ENCODE assay signal across 38 mouse cellular contexts in the genomic region with DNA sequence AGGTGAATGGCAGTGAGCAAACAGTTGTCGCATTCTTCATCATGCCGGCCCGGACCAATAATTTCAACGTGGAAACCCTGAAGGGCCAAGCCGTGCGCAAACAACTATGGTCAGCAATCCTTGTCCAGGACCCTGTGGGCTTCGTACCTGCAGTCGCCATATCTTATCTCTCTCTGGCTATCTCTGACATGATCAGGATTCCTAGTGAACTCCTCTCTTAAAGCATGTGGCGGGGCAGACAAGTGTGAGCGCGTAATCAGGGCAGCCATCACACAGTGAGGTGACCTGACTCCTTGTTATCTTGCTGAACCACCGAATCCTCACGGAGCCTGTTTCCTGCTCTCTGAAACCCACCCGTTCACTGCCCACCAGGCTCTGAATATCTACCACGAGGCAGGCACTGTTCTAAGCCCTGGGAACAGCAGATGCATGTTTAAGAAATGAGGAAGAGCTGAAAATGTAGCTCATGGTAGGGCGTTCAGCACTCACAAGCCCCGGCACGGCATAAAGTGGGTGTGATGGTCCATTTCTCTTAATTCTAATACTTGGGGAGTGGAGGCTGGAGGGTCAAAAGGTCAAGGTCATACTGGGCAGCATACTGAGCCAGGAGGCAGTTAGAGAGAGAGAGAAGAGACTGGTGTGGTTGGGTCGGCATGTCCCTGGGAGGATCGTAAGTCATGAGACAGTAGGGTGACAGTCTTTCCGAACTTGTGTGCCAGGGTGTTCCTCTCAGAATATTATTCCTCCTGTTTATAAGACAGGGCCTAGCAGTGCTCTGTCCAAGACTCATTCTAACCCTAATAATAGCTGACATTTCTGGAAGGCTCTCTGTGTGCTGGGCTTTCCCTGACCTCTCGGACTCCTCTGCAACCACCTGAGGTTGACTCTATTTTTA. TPM values are rescaled to one million over a fixed set of nuclear protein-coding genes. Genes with fewer than 3 reads are reported as not detected.
DNase-seq lines count a peak whose midpoint lies in the region; ATAC-seq and TF ChIP-seq lines count a peak whose summit lies in the region.
"Had no signal": no experiment of that assay in that cellular context is flagged by ENCODE, and none has a peak within 500 bp of the region (broad histone marks: within the 10 kb centered on the region; RNA-seq: fewer than 3 reads in every experiment).

No protein-coding gene starts in this region.

- no peak overlapping the region for H3K4me3 ChIP-seq in heart, adult 2 months
- H3K4me3 ChIP-seq in heart, embryonic 12.5 days = no peak overlapping the region
- no peak overlapping the region for H3K4me3 ChIP-seq in MEL (ENCODE audit: control insufficient read depth in 1 of 2, insufficient read depth in 1 of 2, low read depth in 2 of 2, low read length in 2 of 2)
- H3K4me3 ChIP-seq in hindbrain, embryonic 10.5 days = no peak overlapping the region
- H3K4me3 ChIP-seq: embryonic facial prominence, embryonic 12.5 days; hindbrain, embryonic 12.5 days; intestine, embryonic 15.5 days; layer of hippocampus, adult 2 months; limb, embryonic 13.5 days; liver, embryonic 12.5 days had no signal

- peak overlapping the region; percentile 68 for H3K27ac ChIP-seq in heart, adult 2 months
- no peak overlapping the region for H3K27ac ChIP-seq in heart, embryonic 12.5 days (ENCODE audit: poor library complexity, severe bottlenecking)
- H3K27ac ChIP-seq in MEL (ENCODE audit: control insufficient read depth, low read depth, low read length) = no peak overlapping the region
- H3K27ac ChIP-seq in hindbrain, embryonic 10.5 days = no peak overlapping the region
- H3K27ac ChIP-seq: embryonic facial prominence, embryonic 12.5 days; hindbrain, embryonic 12.5 days; hindbrain, postnatal 0 days; intestine, embryonic 15.5 days; layer of hippocampus, adult 2 months; limb, embryonic 13.5 days; liver, embryonic 12.5 days; macrophage; stomach, postnatal 0 days had no signal

- no peak for ATAC-seq in heart, embryonic 12.5 days (ENCODE audit: insufficient number of reproducible peaks, low FRiP score)
- ATAC-seq: forebrain, embryonic 16.5 days; hindbrain, postnatal 0 days; intestine, embryonic 15.5 days; liver, embryonic 12.5 days; liver, postnatal 0 days; midbrain, embryonic 16.5 days had no signal

- 74% methylated on average over 22 of the region's 22 CpGs for WGBS in heart, adult 2 months
- 68% methylated on average over 22 of the region's 22 CpGs for WGBS in heart, embryonic 12.5 days
- 90% methylated on average over 22 of the region's 22 CpGs for WGBS in hindbrain, embryonic 10.5 days

- no peaks in the 10 kb centered on the region for H3K79me2 ChIP-seq in heart, adult 2 months (replicated peaks; ENCODE audit: control insufficient read depth, insufficient read depth, low read length)
- no peaks in the 10 kb centered on the region for H3K79me2 ChIP-seq in MEL (ENCODE audit: control insufficient read depth, insufficient read depth, low read length, poor library complexity)

- peak; percentile 76 for DNase-seq in gastrocnemius, adult 18-20 months (ENCODE audit: low spot score)
- DNase-seq in gastrocnemius, postnatal 36 days = no peak
- DNase-seq in heart, adult 2 months = no peak
- DNase-seq in MEL (ENCODE audit: low read depth, low spot score) = no peak
- DNase-seq in lung, adult 18-20 months = no peak
- DNase-seq in hindbrain, embryonic 10.5 days (ENCODE audit: low spot score) = no peak
- DNase-seq: adrenal gland, postnatal 14 days; cerebellum, adult 11 months; cerebellum, adult 9-11 months; embryo, embryonic 11 days; gastrocnemius, postnatal 10 days; heart, postnatal 10 days; kidney, adult 2 months; kidney, postnatal 36 days; liver, postnatal 0 days; lung, postnatal 10 days; right cerebral cortex, postnatal 25 days; thymus, adult 18-20 months; thymus, postnatal 25 days had no signal

- no peaks in the 10 kb centered on the region for H3K9me3 ChIP-seq in heart, embryonic 12.5 days (replicated peaks)
- H3K9me3 ChIP-seq in MEL (replicated peaks; ENCODE audit: insufficient read depth, low read length) = no peaks in the 10 kb centered on the region
- H3K9me3 ChIP-seq in hindbrain, embryonic 10.5 days = no peaks in the 10 kb centered on the region
- H3K9me3 ChIP-seq: embryonic facial prominence, embryonic 12.5 days; hindbrain, embryonic 12.5 days; intestine, embryonic 15.5 days; limb, embryonic 13.5 days; liver, embryonic 12.5 days had no signal

- 0 out of 2 replicates have a peak, but pooled peaks have one; percentile 11 for TF ChIP-seq POLR2A in heart, adult 2 months (IDR thresholded peaks at IDR 0.05; ENCODE audit: insufficient read depth, low read depth, low read length)
- no peak for TF ChIP-seq POLR2A in MEL (IDR thresholded peaks at IDR 0.05; ENCODE audit: control insufficient read depth in 1 of 2, insufficient read depth in 1 of 2, low read depth in 1 of 2, low read length in 2 of 2, poor library complexity in 1 of 2)

- TF ChIP-seq EP300 in heart, adult 2 months (IDR thresholded peaks at IDR 0.05; ENCODE audit: insufficient read depth, low read depth, low read length) = peak; percentile 64; the same call in 1 of the 2 replicates
- TF ChIP-seq EP300 in MEL (IDR thresholded peaks at IDR 0.05; ENCODE audit: low read depth in 1 of 2, low read length in 2 of 2) = no peak

- no peaks in the 10 kb centered on the region for H3K27me3 ChIP-seq in heart, adult 2 months (ENCODE audit: control insufficient read depth, insufficient read depth, low read length)
- no peaks in the 10 kb centered on the region for H3K27me3 ChIP-seq in heart, embryonic 12.5 days (replicated peaks)
- no peaks in the 10 kb centered on the region for H3K27me3 ChIP-seq in MEL (ENCODE audit: control insufficient read depth in 1 of 2, insufficient read depth in 2 of 2, low read length in 2 of 2)
- no peaks in the 10 kb centered on the region for H3K27me3 ChIP-seq in hindbrain, embryonic 10.5 days (ENCODE audit: insufficient read depth, poor library complexity, severe bottlenecking)
- H3K27me3 ChIP-seq: embryonic facial prominence, embryonic 12.5 days; hindbrain, embryonic 12.5 days; intestine, embryonic 15.5 days; limb, embryonic 13.5 days; liver, embryonic 12.5 days had no signal

- intact Hi-C loops in gastrocnemius, postnatal 36 days (cut with DNase I) = no loop called here
- intact Hi-C loops in heart, adult 2 months (cut with DNase I) = no loop called here

- no peak for TF ChIP-seq CTCF in heart, adult 2 months (IDR thresholded peaks at IDR 0.05)
- TF ChIP-seq CTCF in MEL (IDR thresholded peaks at IDR 0.05 in 2 of 3, conservative IDR thresholded peaks at IDR 0.05 in 1 of 3; ENCODE audit: control insufficient read depth in 1 of 3, insufficient read depth in 1 of 3, low read depth in 2 of 3, low read length in 3 of 3, poor library complexity in 1 of 3, severe bottlenecking in 1 of 3) = no peak

- H3K4me2 ChIP-seq in heart, embryonic 12.5 days = no peak overlapping the region
- H3K4me2 ChIP-seq: embryonic facial prominence, embryonic 12.5 days; heart, embryonic 11.5 days; hindbrain, embryonic 12.5 days; intestine, embryonic 15.5 days; limb, embryonic 13.5 days; liver, embryonic 12.5 days had no signal

- no peak overlapping the region for H3K9ac ChIP-seq in heart, adult 2 months (ENCODE audit: low read depth, low read length)
- H3K9ac ChIP-seq in heart, embryonic 12.5 days = no peak overlapping the region
- H3K9ac ChIP-seq in MEL (ENCODE audit: control insufficient read depth, low read depth, low read length, poor library complexity, severe bottlenecking) = no peak overlapping the region
- H3K9ac ChIP-seq: embryonic facial prominence, embryonic 12.5 days; hindbrain, embryonic 12.5 days; intestine, embryonic 15.5 days; limb, embryonic 13.5 days; liver, embryonic 12.5 days; liver, postnatal 0 days had no signal

- no peak for TF ChIP-seq RAD21 in MEL (IDR thresholded peaks at IDR 0.05; ENCODE audit: low read depth, low read length)

- H3K4me1 ChIP-seq in heart, adult 2 months (ENCODE audit: control insufficient read depth, insufficient read depth, low read length) = no peaks in the 10 kb centered on the region
- H3K4me1 ChIP-seq in heart, embryonic 12.5 days (replicated peaks) = peaks cover 15% of the 10 kb centered on the region
- no peaks in the 10 kb centered on the region for H3K4me1 ChIP-seq in MEL (ENCODE audit: control insufficient read depth in 1 of 2, insufficient read depth in 2 of 2, low read length in 2 of 2)
- H3K4me1 ChIP-seq in hindbrain, embryonic 10.5 days (replicated peaks) = 0 out of 2 replicates have a peak, but pooled peaks cover 3% of the 10 kb centered on the region
- H3K4me1 ChIP-seq: embryonic facial prominence, embryonic 12.5 days; hindbrain, embryonic 12.5 days; intestine, embryonic 15.5 days; limb, embryonic 13.5 days had no signal

- H3K36me3 ChIP-seq in heart, adult 2 months (ENCODE audit: control insufficient read depth, insufficient read depth, low read length) = no peaks in the 10 kb centered on the region; the same call in 1 of the 2 replicates
- H3K36me3 ChIP-seq in heart, embryonic 12.5 days = peaks cover 82% of the 10 kb centered on the region
- H3K36me3 ChIP-seq in MEL (ENCODE audit: control insufficient read depth in 1 of 2, insufficient read depth in 2 of 2, low read length in 2 of 2) = peaks cover 0 to 4% of the 10 kb centered on the region in 2 experiments; a peak in 1 of 4 replicates
- H3K36me3 ChIP-seq in hindbrain, embryonic 10.5 days = peaks cover 81% of the 10 kb centered on the region

RNA-seq across cellular contexts. Expression of a gene that starts 5.9 kb away (rescaled TPM):
- 10 to 100 TPM; 26.6 to 27.9 TPM for total RNA-seq in gastrocnemius, adult 18-20 months (2021)
- total RNA-seq in gastrocnemius, postnatal 36 days (2021) = 10 to 100 TPM; 22.1 to 23.0 TPM
- 10 to 100 TPM; 26.5 to 26.9 TPM for total RNA-seq in heart, adult 2 months (2021)
- polyA plus RNA-seq in heart, adult 2 months (2012; rRNA removed) = 32.7 and 33.5 TPM in 2 replicates
- polyA plus RNA-seq in heart, embryonic 12.5 days (2016; fragmentation: Nextera tagmentation; extraction: Ambion mirVana) = 80.7 TPM in 2 replicates
- 434 and 469 TPM in 2 replicates for total RNA-seq in MEL (2012; rRNA removed)
- 100 to 1,000 TPM in 1 of 2 experiments, not detected in 1; 758 TPM for polyA plus RNA-seq in MEL (2012; ENCODE audit: insufficient read depth in 1 of 2, insufficient read length in 2 of 2, low read depth in 1 of 2, low replicate concordance in 2 of 2, missing spikeins in 1 of 2)
- 192 and 212 TPM in 2 replicates for polyA plus RNA-seq in hindbrain, embryonic 10.5 days (2016; fragmentation: Nextera tagmentation; extraction: Ambion mirVana)

RNA-seq across cellular contexts. Expression of a gene that starts 9.1 kb away (rescaled TPM):
- total RNA-seq in gastrocnemius, adult 18-20 months (2021) = 100 to 1,000 TPM; 321 to 326 TPM
- 100 to 1,000 TPM; 275 to 279 TPM for total RNA-seq in gastrocnemius, postnatal 36 days (2021)
- total RNA-seq in heart, adult 2 months (2021) = 100 to 1,000 TPM in 1 of 2 experiments, 10 to 100 TPM in 1; 96.9 to 115 TPM
- 111 and 135 TPM in 2 replicates for polyA plus RNA-seq in heart, adult 2 months (2012; rRNA removed)
- polyA plus RNA-seq in heart, embryonic 12.5 days (2016; fragmentation: Nextera tagmentation; extraction: Ambion mirVana) = 115 and 121 TPM in 2 replicates
- total RNA-seq in MEL (2012; rRNA removed) = 12.8 and 15.0 TPM in 2 replicates
- 10 to 100 TPM in 1 of 2 experiments, not detected in 1; 46.9 TPM for polyA plus RNA-seq in MEL (2012; ENCODE audit: insufficient read depth in 1 of 2, insufficient read length in 2 of 2, low read depth in 1 of 2, low replicate concordance in 2 of 2, missing spikeins in 1 of 2)
- 43.2 and 45.7 TPM in 2 replicates for polyA plus RNA-seq in hindbrain, embryonic 10.5 days (2016; fragmentation: Nextera tagmentation; extraction: Ambion mirVana)

RNA-seq across cellular contexts. Expression of a gene that starts 15.9 kb away (rescaled TPM):
- 100 to 1,000 TPM; 109 to 151 TPM for total RNA-seq in gastrocnemius, adult 18-20 months (2021)
- total RNA-seq in gastrocnemius, postnatal 36 days (2021) = 100 to 1,000 TPM; 132 to 146 TPM
- total RNA-seq in heart, adult 2 months (2021) = 100 to 1,000 TPM; 213 to 308 TPM
- polyA plus RNA-seq in heart, adult 2 months (2012; rRNA removed) = 505 and 903 TPM in 2 replicates
- polyA plus RNA-seq in heart, embryonic 12.5 days (2016; fragmentation: Nextera tagmentation; extraction: Ambion mirVana) = 4,047 and 4,171 TPM in 2 replicates
- total RNA-seq in MEL (2012; rRNA removed) = 1,416 and 1,470 TPM in 2 replicates
- 1,000 to 10,000 TPM in 1 of 2 experiments, not detected in 1; 2,290 TPM for polyA plus RNA-seq in MEL (2012; ENCODE audit: insufficient read depth in 1 of 2, insufficient read length in 2 of 2, low read depth in 1 of 2, low replicate concordance in 2 of 2, missing spikeins in 1 of 2)
- 5,819 and 7,209 TPM in 2 replicates for polyA plus RNA-seq in hindbrain, embryonic 10.5 days (2016; fragmentation: Nextera tagmentation; extraction: Ambion mirVana)

RNA-seq across cellular contexts. Expression of a gene that starts 22.9 kb away (rescaled TPM):
- 10 to 100 TPM; 14.2 to 16.6 TPM for total RNA-seq in gastrocnemius, adult 18-20 months (2021)
- 10 to 100 TPM; 13.8 to 14.6 TPM for total RNA-seq in gastrocnemius, postnatal 36 days (2021)
- 10 to 100 TPM; 21.9 to 25.9 TPM for total RNA-seq in heart, adult 2 months (2021)
- 46.6 and 47.2 TPM in 2 replicates for polyA plus RNA-seq in heart, adult 2 months (2012; rRNA removed)
- 139 and 151 TPM in 2 replicates for polyA plus RNA-seq in heart, embryonic 12.5 days (2016; fragmentation: Nextera tagmentation; extraction: Ambion mirVana)
- 105 and 130 TPM in 2 replicates for total RNA-seq in MEL (2012; rRNA removed)
- polyA plus RNA-seq in MEL (2012; ENCODE audit: insufficient read depth in 1 of 2, insufficient read length in 2 of 2, low read depth in 1 of 2, low replicate concordance in 2 of 2, missing spikeins in 1 of 2) = 100 to 1,000 TPM; 205 to 778 TPM
- polyA plus RNA-seq in hindbrain, embryonic 10.5 days (2016; fragmentation: Nextera tagmentation; extraction: Ambion mirVana) = 264 and 295 TPM in 2 replicates

RNA-seq across cellular contexts. Expression of a gene that starts 23.2 kb away (rescaled TPM):
- total RNA-seq in gastrocnemius, adult 18-20 months (2021) = under 1 TPM; 0.47 to 0.59 TPM
- total RNA-seq in gastrocnemius, postnatal 36 days (2021) = under 1 TPM; 0.54 to 0.67 TPM
- total RNA-seq in heart, adult 2 months (2021) = not detected
- 0.84 TPM in 1 of 2 replicates, not detected in the other for polyA plus RNA-seq in heart, adult 2 months (2012; rRNA removed)
- polyA plus RNA-seq in heart, embryonic 12.5 days (2016; fragmentation: Nextera tagmentation; extraction: Ambion mirVana) = not detected in 2 replicates
- 0.19 TPM in 1 of 2 replicates, not detected in the other for total RNA-seq in MEL (2012; rRNA removed)
- under 1 TPM in 1 of 2 experiments, not detected in 1; 0.28 TPM for polyA plus RNA-seq in MEL (2012; ENCODE audit: insufficient read depth in 1 of 2, insufficient read length in 2 of 2, low read depth in 1 of 2, low replicate concordance in 2 of 2, missing spikeins in 1 of 2)
- polyA plus RNA-seq in hindbrain, embryonic 10.5 days (2016; fragmentation: Nextera tagmentation; extraction: Ambion mirVana) = 0.60 and 1.5 TPM in 2 replicates
- total RNA-seq: adrenal gland, postnatal 14 days; gastrocnemius, postnatal 10 days; heart, postnatal 10 days; hindbrain, postnatal 0 days; layer of hippocampus, adult 2 months; left cerebral cortex, adult 8-10 months; left cerebral cortex, postnatal 36 days; neutrophil, adult 5-6 weeks had no signal
- polyA plus RNA-seq: kidney, adult 2 months; kidney, embryonic 16.5 days; limb, embryonic 13.5 days; liver, embryonic 12.5 days; liver, postnatal 0 days; macrophage; neural tube, embryonic 11.5 days; spleen, adult 2 months; stomach, postnatal 0 days had no signal

Comparison
In these comparisons a context has a peak if more than half of its experiments do, and no peak if none do; other contexts are left out.
1. RNA of a gene that starts 5.9 kb away (total RNA-seq): 434 to 469 TPM in MEL; 26.6 to 27.9 TPM in gastrocnemius, adult 18-20 months, 26.5 to 26.9 TPM in heart, adult 2 months and 22.1 to 23.0 TPM in gastrocnemius, postnatal 36 days; every median in the first group is over 10 times any median in the second.